Mouse (Mus musculus) spleen, postnatal 4 days (tissue): ENCODE data around the gene Sprr2d.

Source experiments
- DNase-seq, 2 experiments: peaks; one replicate each; pipeline ENCODE4 v3.0.0; 2022; ENCODE audit warnings: low spot score in 2 of 2

Sprr2d gene

GRCm38 (mm10) chr3:92338840-92339239, at the start of gene Sprr2d:
Sprr2d (plus strand) TSS chr3:92339140.
- DNase-seq = no peak

- DNase-seq = no peak
These were observed 31.5 kb upstream of the Sprr2d start for GRCm38 (mm10) chr3:92307406-92307805.

- no peak for DNase-seq
These were observed 22.6 kb upstream of the Sprr2d start, which contains the start of gene Sprr2b for GRCm38 (mm10) chr3:92316320-92316719. Sprr2b (plus strand) TSS chr3:92316620.

- no peak for DNase-seq
These were observed 21.6 kb upstream of the Sprr2d start for GRCm38 (mm10) chr3:92317384-92317783.

GRCm38 (mm10) chr3:92336278-92336677, 2.7 kb upstream of the Sprr2d start:
- no peak for DNase-seq

- DNase-seq = no peak
These were observed 12.9 kb downstream of the Sprr2d start, which contains the start of gene Sprr2e for GRCm38 (mm10) chr3:92351843-92352242. Sprr2e (plus strand) TSS chr3:92352143.

- DNase-seq = no peak
These were observed 22.7 kb downstream of the Sprr2d start for GRCm38 (mm10) chr3:92361619-92362018.

GRCm38 (mm10) chr3:92364887-92365286, 25.9 kb downstream of the Sprr2d start, which contains the start of gene Sprr2f:
Sprr2f (plus strand) TSS chr3:92365187.
- no peak for DNase-seq

- DNase-seq = no peak
These were observed 34.7 kb downstream of the Sprr2d start for GRCm38 (mm10) chr3:92373613-92374012.

- DNase-seq = no peak
These were observed 46.4 kb downstream of the Sprr2d start, which contains the start of gene Sprr2h for GRCm38 (mm10) chr3:92385385-92385784. Sprr2h (plus strand) TSS chr3:92385685.
